8 mouse cellular contexts compared by ENCODE assay signal in genomic region chr6:91843628-91844153, GRCm38 (mm10). TPM values are rescaled to one million over a fixed set of nuclear protein-coding genes. Genes with fewer than 3 reads are reported as not detected.
DNase-seq lines count a peak whose midpoint lies in the region; ATAC-seq and TF ChIP-seq lines count a peak whose summit lies in the region.

No protein-coding gene starts in this region.

- peak overlapping the region; percentile 49 for H3K4me3 ChIP-seq in kidney, embryonic 15.5 days (replicated peaks)
- H3K4me3 ChIP-seq in kidney, adult 2 months (ENCODE audit: insufficient read depth, low read depth, low read length): no peak overlapping the region
- peak overlapping the region; percentile 53 for H3K4me3 ChIP-seq in embryonic facial prominence, embryonic 12.5 days
- peak overlapping the region; percentile 34 for H3K4me3 ChIP-seq in intestine, embryonic 14.5 days (ENCODE audit: low read depth, low read length)
- H3K4me3 ChIP-seq in neural tube, embryonic 11.5 days (ENCODE audit: low read depth, low read length): peak overlapping the region; percentile 51

- peaks cover 11% of the 10 kb centered on the region for H3K4me1 ChIP-seq in kidney, embryonic 15.5 days
- no peaks in the 10 kb centered on the region for H3K4me1 ChIP-seq in kidney, adult 2 months (ENCODE audit: control insufficient read depth, insufficient read depth, low read length)
- H3K4me1 ChIP-seq in embryonic facial prominence, embryonic 12.5 days: peaks cover 10% of the 10 kb centered on the region
- H3K4me1 ChIP-seq in intestine, embryonic 14.5 days (replicated peaks; ENCODE audit: control insufficient read depth, insufficient read depth, low read length): no peaks in the 10 kb centered on the region; the same call in 1 of the 2 replicates
- H3K4me1 ChIP-seq in neural tube, embryonic 11.5 days (ENCODE audit: control insufficient read depth, insufficient read depth, low read length): peaks cover 12% of the 10 kb centered on the region; the same call in 1 of the 2 replicates

- WGBS in kidney, embryonic 15.5 days: 5% methylated on average over 68 of the region's 69 CpGs
- 4% methylated on average over 67 of the region's 69 CpGs for WGBS in kidney, adult 2 months
- 4% methylated on average over 69 of the region's 69 CpGs for WGBS in embryonic facial prominence, embryonic 12.5 days
- WGBS in intestine, embryonic 14.5 days: 4% methylated on average over 66 of the region's 69 CpGs
- WGBS in neural tube, embryonic 11.5 days: 4% methylated on average over 61 of the region's 69 CpGs

- ATAC-seq in kidney, embryonic 15.5 days (replicated peaks; ENCODE audit: low FRiP score): 0 out of 2 replicates have a peak, but pooled peaks have one; percentile 22
- ATAC-seq in embryonic facial prominence, embryonic 12.5 days (ENCODE audit: insufficient number of reproducible peaks, insufficient read depth, low FRiP score, low TSS enrichment): no peak
- ATAC-seq in intestine, embryonic 14.5 days (replicated peaks; ENCODE audit: low FRiP score, low TSS enrichment, low read depth): no peak
- ATAC-seq in neural tube, embryonic 11.5 days (ENCODE audit: insufficient read depth, low FRiP score, low TSS enrichment): no peak

- DNase-seq in kidney, adult 2 months: no peak
- DNase-seq in intestine, embryonic 14.5 days (ENCODE audit: low spot score): no peak
- DNase-seq in neural tube, embryonic 11.5 days (ENCODE audit: low spot score): peak; percentile 40
- no peak for DNase-seq in spleen, adult 18-20 months
- no peak for DNase-seq in layer of hippocampus, postnatal 36 days
- DNase-seq in gastrocnemius, adult 8-10 months (ENCODE audit: low spot score in 2 of 2): no peak

- H3K27ac ChIP-seq in kidney, embryonic 15.5 days: no peak overlapping the region
- H3K27ac ChIP-seq in kidney, adult 2 months (ENCODE audit: insufficient read depth, low read depth, low read length): no peak overlapping the region
- H3K27ac ChIP-seq in embryonic facial prominence, embryonic 12.5 days: no peak overlapping the region
- no peak overlapping the region for H3K27ac ChIP-seq in intestine, embryonic 14.5 days (ENCODE audit: low read depth)
- no peak overlapping the region for H3K27ac ChIP-seq in neural tube, embryonic 11.5 days (ENCODE audit: low read depth, low read length)

- H3K36me3 ChIP-seq in kidney, embryonic 15.5 days: no peaks in the 10 kb centered on the region
- H3K36me3 ChIP-seq in kidney, adult 2 months (ENCODE audit: control insufficient read depth, insufficient read depth, low read length): no peaks in the 10 kb centered on the region
- no peaks in the 10 kb centered on the region for H3K36me3 ChIP-seq in embryonic facial prominence, embryonic 12.5 days
- H3K36me3 ChIP-seq in intestine, embryonic 14.5 days (ENCODE audit: control insufficient read depth, insufficient read depth, low read length): no peaks in the 10 kb centered on the region
- no peaks in the 10 kb centered on the region for H3K36me3 ChIP-seq in neural tube, embryonic 11.5 days (ENCODE audit: control insufficient read depth, insufficient read depth, low read length)

- peak overlapping the region; percentile 92 for H3K4me2 ChIP-seq in kidney, embryonic 15.5 days
- H3K4me2 ChIP-seq in embryonic facial prominence, embryonic 12.5 days (replicated peaks): peak overlapping the region; percentile 96
- H3K4me2 ChIP-seq in intestine, embryonic 14.5 days (ENCODE audit: low read length): peak overlapping the region; percentile 71
- H3K4me2 ChIP-seq in neural tube, embryonic 11.5 days (ENCODE audit: low read depth): peak overlapping the region; percentile 89

- no peak for TF ChIP-seq POLR2A in kidney, adult 2 months (IDR thresholded peaks at IDR 0.05; ENCODE audit: low read depth, low read length)

- H3K9ac ChIP-seq in kidney, embryonic 15.5 days: 0 out of 2 replicates have a peak overlapping the region, but pooled peaks have one; percentile 15
- H3K9ac ChIP-seq in embryonic facial prominence, embryonic 12.5 days: peak overlapping the region; percentile 46; the same call in 1 of the 2 replicates
- H3K9ac ChIP-seq in intestine, embryonic 14.5 days (ENCODE audit: low read length): no peak overlapping the region
- H3K9ac ChIP-seq in neural tube, embryonic 11.5 days (ENCODE audit: low read length): peak overlapping the region; percentile 67

- TF ChIP-seq CTCF in kidney, adult 2 months (conservative IDR thresholded peaks at IDR 0.05; ENCODE audit: insufficient read depth, insufficient read length, low read depth, low read length): no peak

- H3K9me3 ChIP-seq in kidney, embryonic 15.5 days (replicated peaks): no peaks in the 10 kb centered on the region
- H3K9me3 ChIP-seq in embryonic facial prominence, embryonic 12.5 days: no peaks in the 10 kb centered on the region
- no peaks in the 10 kb centered on the region for H3K9me3 ChIP-seq in intestine, embryonic 14.5 days (ENCODE audit: control insufficient read depth, low read length)
- H3K9me3 ChIP-seq in neural tube, embryonic 11.5 days (ENCODE audit: control insufficient read depth, low read length): no peaks in the 10 kb centered on the region

- peaks cover 83% of the 10 kb centered on the region for H3K27me3 ChIP-seq in kidney, embryonic 15.5 days
- H3K27me3 ChIP-seq in kidney, adult 2 months (replicated peaks; ENCODE audit: control insufficient read depth, insufficient read depth, low read length): 0 out of 2 replicates have a peak, but pooled peaks cover 2% of the 10 kb centered on the region
- peaks cover 74% of the 10 kb centered on the region for H3K27me3 ChIP-seq in embryonic facial prominence, embryonic 12.5 days
- peaks cover 72% of the 10 kb centered on the region for H3K27me3 ChIP-seq in intestine, embryonic 14.5 days (replicated peaks; ENCODE audit: control insufficient read depth, insufficient read depth, low read length)
- H3K27me3 ChIP-seq in neural tube, embryonic 11.5 days (ENCODE audit: control insufficient read depth, insufficient read depth, low read length): peaks cover 26% of the 10 kb centered on the region

RNA-seq across cellular contexts. Expression of gene Grip2, which starts 16.6 kb away (rescaled TPM):
- polyA plus RNA-seq in kidney, embryonic 15.5 days (2015; fragmentation: Nextera tagmentation; extraction: Ambion mirVana): 0.81 and 0.92 TPM in 2 replicates
- 3.8 and 6.4 TPM in 2 replicates for polyA plus RNA-seq in kidney, adult 2 months (2012; rRNA removed)
- 0.87 and 1.0 TPM in 2 replicates for polyA plus RNA-seq in embryonic facial prominence, embryonic 12.5 days (2016; fragmentation: Nextera tagmentation; extraction: Ambion mirVana)
- polyA plus RNA-seq in intestine, embryonic 14.5 days (2014; fragmentation: Nextera tagmentation; extraction: Ambion mirVana): 0.30 and 0.34 TPM in 2 replicates
- 1.9 and 2.0 TPM in 2 replicates for polyA plus RNA-seq in neural tube, embryonic 11.5 days (2014; fragmentation: Nextera tagmentation; extraction: Ambion mirVana)
- total RNA-seq in layer of hippocampus, postnatal 36 days (2021): 1 to 10 TPM; 7.1 to 7.4 TPM
- total RNA-seq in gastrocnemius, adult 8-10 months (2022): 1 to 10 TPM in 3 of 4 experiments, under 1 TPM in 1; 0.92 to 2.8 (median 2.2) TPM

RNA-seq across cellular contexts. Expression of gene Ccdc174, which starts 34.2 kb away (rescaled TPM):
- polyA plus RNA-seq in kidney, embryonic 15.5 days (2015; fragmentation: Nextera tagmentation; extraction: Ambion mirVana): 35.0 and 37.6 TPM in 2 replicates
- polyA plus RNA-seq in kidney, adult 2 months (2012; rRNA removed): 3.3 and 4.2 TPM in 2 replicates
- polyA plus RNA-seq in embryonic facial prominence, embryonic 12.5 days (2016; fragmentation: Nextera tagmentation; extraction: Ambion mirVana): 43.3 and 48.8 TPM in 2 replicates
- polyA plus RNA-seq in intestine, embryonic 14.5 days (2014; fragmentation: Nextera tagmentation; extraction: Ambion mirVana): 25.5 and 28.6 TPM in 2 replicates
- polyA plus RNA-seq in neural tube, embryonic 11.5 days (2014; fragmentation: Nextera tagmentation; extraction: Ambion mirVana): 39.8 and 41.5 TPM in 2 replicates
- total RNA-seq in layer of hippocampus, postnatal 36 days (2021): 10 to 100 TPM; 24.7 to 25.2 TPM
- total RNA-seq in gastrocnemius, adult 8-10 months (2022): 10 to 100 TPM in 1 of 4 experiments, 1 to 10 TPM in 3; 6.8 to 10.9 (median 8.7) TPM

RNA-seq across cellular contexts. Expression of gene 4930590J08Rik, which starts 58.9 kb away (rescaled TPM):
- 0.25 and 0.57 TPM in 2 replicates for polyA plus RNA-seq in kidney, embryonic 15.5 days (2015; fragmentation: Nextera tagmentation; extraction: Ambion mirVana)
- 0.19 and 0.26 TPM in 2 replicates for polyA plus RNA-seq in kidney, adult 2 months (2012; rRNA removed)
- polyA plus RNA-seq in embryonic facial prominence, embryonic 12.5 days (2016; fragmentation: Nextera tagmentation; extraction: Ambion mirVana): 0.45 and 0.58 TPM in 2 replicates
- 0.37 and 0.63 TPM in 2 replicates for polyA plus RNA-seq in intestine, embryonic 14.5 days (2014; fragmentation: Nextera tagmentation; extraction: Ambion mirVana)
- 0.78 and 0.93 TPM in 2 replicates for polyA plus RNA-seq in neural tube, embryonic 11.5 days (2014; fragmentation: Nextera tagmentation; extraction: Ambion mirVana)
- total RNA-seq in layer of hippocampus, postnatal 36 days (2021): 1 to 10 TPM; 2.4 to 2.9 TPM
- total RNA-seq in gastrocnemius, adult 8-10 months (2022): 1 to 10 TPM in 3 of 4 experiments, under 1 TPM in 1; 0.92 to 2.6 (median 2.0) TPM
